In the genomic region with DNA sequence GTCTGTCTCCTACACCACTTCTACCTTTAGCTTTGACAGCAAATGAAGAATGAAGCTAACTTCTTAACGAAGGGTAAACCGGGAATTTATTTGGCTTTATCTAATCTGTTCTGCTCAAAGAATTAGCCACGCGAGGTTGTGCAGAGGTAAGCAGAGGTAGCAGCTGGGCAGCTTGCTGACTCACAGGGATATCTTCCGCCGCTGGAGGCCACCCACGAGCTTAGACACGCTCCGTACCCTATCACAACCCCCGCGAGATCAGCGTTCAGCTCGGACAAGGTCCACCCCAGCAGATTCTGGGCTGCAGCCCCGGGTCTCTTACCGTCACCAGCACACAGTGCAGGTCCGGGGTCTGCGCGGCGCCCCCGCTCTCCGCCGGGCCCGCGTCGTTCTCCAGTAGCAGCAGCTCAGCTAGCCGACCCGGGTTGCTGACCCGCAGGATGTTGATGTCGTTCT, we compare ENCODE assay signal across 8 mouse cellular contexts. TPM values are rescaled to one million over a fixed set of nuclear protein-coding genes. Genes with fewer than 3 reads are reported as not detected.
DNase-seq lines count a peak whose midpoint lies in the region; ATAC-seq lines count a peak whose summit lies in the region.

No protein-coding gene starts in this region.

- intact Hi-C loops in left cerebral cortex, postnatal 36 days (cut with DNase I), result loop anchor here (5.0 to 10.0 kb wide), 4 partner anchors 74 to 142 kb away; a partner anchor contains a TSS

- H3K27me3 ChIP-seq in intestine, embryonic 16.5 days (replicated peaks; ENCODE audit: control insufficient read depth, insufficient read depth, low read length), result no peaks in the 10 kb centered on the region
- peaks cover 25% of the 10 kb centered on the region for H3K27me3 ChIP-seq in midbrain, embryonic 10.5 days (ENCODE audit: low read depth, poor library complexity, severe bottlenecking)

- no peaks in the 10 kb centered on the region for H3K36me3 ChIP-seq in intestine, embryonic 16.5 days (ENCODE audit: control insufficient read depth, insufficient read depth, low read length)
- no peaks in the 10 kb centered on the region for H3K36me3 ChIP-seq in midbrain, embryonic 10.5 days

- peak; percentile 88 for DNase-seq in adrenal gland, postnatal 10 days
- peak; percentile 87 for DNase-seq in embryo, embryonic 9.5 days (ENCODE audit: extremely low spot score)
- peak; percentile 68 to 86 for DNase-seq in gastrocnemius, postnatal 4 days (ENCODE audit: low spot score in 2 of 2)
- DNase-seq in left cerebral cortex, postnatal 36 days (ENCODE audit: low spot score in 2 of 2), result peak; percentile 61 to 79
- peak; percentile 85 for DNase-seq in midbrain, embryonic 10.5 days (ENCODE audit: low spot score)
- peak; percentile 44 to 54 for DNase-seq in right cerebral cortex, postnatal 36 days (ENCODE audit: low spot score in 2 of 2)
- DNase-seq in urinary bladder, postnatal 4 days (ENCODE audit: low spot score in 2 of 2), result peak; percentile 80 to 81

- peak overlapping the region; percentile 90 for H3K9ac ChIP-seq in intestine, embryonic 16.5 days (ENCODE audit: low read depth, low read length)

- peak; percentile 74 for ATAC-seq in intestine, embryonic 16.5 days

- under 1% methylated on average over 29 of the region's 29 CpGs for WGBS in intestine, embryonic 16.5 days
- WGBS in midbrain, embryonic 10.5 days, result under 1% methylated on average over 29 of the region's 29 CpGs

- peak overlapping the region; percentile 96 for H3K4me3 ChIP-seq in intestine, embryonic 16.5 days (ENCODE audit: low read length)
- peak overlapping the region; percentile 81 for H3K4me3 ChIP-seq in midbrain, embryonic 10.5 days

- peak overlapping the region; percentile 97 for H3K27ac ChIP-seq in intestine, embryonic 16.5 days (ENCODE audit: low read length)
- H3K27ac ChIP-seq in midbrain, embryonic 10.5 days (replicated peaks), result peak overlapping the region; percentile 95

- peak overlapping the region; percentile 78 for H3K4me2 ChIP-seq in intestine, embryonic 16.5 days (ENCODE audit: low read depth, low read length)

- no peaks in the 10 kb centered on the region for H3K9me3 ChIP-seq in intestine, embryonic 16.5 days (ENCODE audit: control insufficient read depth, low read length)
- no peaks in the 10 kb centered on the region for H3K9me3 ChIP-seq in midbrain, embryonic 10.5 days (replicated peaks)

- H3K4me1 ChIP-seq in intestine, embryonic 16.5 days (ENCODE audit: control insufficient read depth, insufficient read depth, low read length), result peaks cover 8% of the 10 kb centered on the region; the same call in 1 of the 2 replicates
- H3K4me1 ChIP-seq in midbrain, embryonic 10.5 days, result peaks cover 26% of the 10 kb centered on the region

RNA-seq across cellular contexts. Expression of a gene that starts 0.9 kb away (rescaled TPM):
- 10 to 100 TPM; 11.6 to 16.2 TPM for total RNA-seq in adrenal gland, postnatal 10 days (2021)
- total RNA-seq in gastrocnemius, postnatal 4 days (2021), result 10 to 100 TPM; 31.5 to 35.5 TPM
- polyA plus RNA-seq in intestine, embryonic 16.5 days (2015; fragmentation: Nextera tagmentation; extraction: Ambion mirVana), result 27.4 and 30.2 TPM in 2 replicates
- total RNA-seq in left cerebral cortex, postnatal 36 days (2021), result 10 to 100 TPM in 1 of 2 experiments, 1 to 10 TPM in 1; 7.2 to 10.5 TPM
- polyA plus RNA-seq in midbrain, embryonic 10.5 days (2016; fragmentation: Nextera tagmentation; extraction: Ambion mirVana), result 14.8 and 15.3 TPM in 2 replicates

Comparison
In these comparisons a context has a peak if more than half of its experiments do, and no peak if none do; other contexts are left out.
1. Peak in every context shown above with its lines: DNase-seq, ATAC-seq, H3K4me3 ChIP-seq and H3K27ac ChIP-seq.